Mouse (Mus musculus): ENCODE results near the gene Cutc.
A peak's percentile ranks its signal among the peaks of the same experiment; 100 is the strongest.

Gene Cutc

GRCm38 (mm10) chr19:43793951-43794350 lies 41.2 kb downstream of the Cutc start:
- no peak for DNase-seq (ENCODE audit: low read depth, low spot score)

- no peak for DNase-seq (ENCODE audit: low read depth, low spot score)
Observed at GRCm38 (mm10) chr19:43795511-43795910, 42.7 kb downstream of the Cutc start.

- no peak for DNase-seq (ENCODE audit: low read depth, low spot score)
Observed at GRCm38 (mm10) chr19:43797216-43797615, 44.4 kb downstream of the Cutc start.

- peak; percentile 26 for DNase-seq (ENCODE audit: low read depth, low spot score)
Observed at GRCm38 (mm10) chr19:43801427-43802051, 48.7 kb downstream of the Cutc start.

GRCm38 (mm10) chr19:43803866-43804265 lies 51.1 kb downstream of the Cutc start:
- DNase-seq (ENCODE audit: low read depth, low spot score), result no peak

- DNase-seq (ENCODE audit: low read depth, low spot score), result no peak
Observed at GRCm38 (mm10) chr19:43809331-43809730, 56.5 kb downstream of the Cutc start.

- no peak for DNase-seq (ENCODE audit: low read depth, low spot score)
Observed at GRCm38 (mm10) chr19:43811419-43811818, 58.6 kb downstream of the Cutc start.

- no peak for DNase-seq (ENCODE audit: low read depth, low spot score)
Observed at GRCm38 (mm10) chr19:43813315-43813714, 60.5 kb downstream of the Cutc start.

GRCm38 (mm10) chr19:43815661-43816414 lies 63.0 kb downstream of the Cutc start:
- DNase-seq (ENCODE audit: low read depth, low spot score), result no peak

Measured in A20 (cell line).